Mouse (Mus musculus) ES-Bruce4 (cell line): ENCODE results near the gene Lrba. TPM values are rescaled to one million over a fixed set of nuclear protein-coding genes. Genes with fewer than 3 reads are reported as not detected.

Source experiments
- H3K27ac ChIP-seq: 2 replicates; pipeline ENCODE4 v1.5.1; 2012; ENCODE audit warnings: low read length, inconsistent platforms; ENCODE audit not compliant: insufficient read depth
- H3K27me3 ChIP-seq: 2 replicates; pipeline ENCODE4 v1.6.1; 2012; ENCODE audit warnings: mild to moderate bottlenecking, low read length, inconsistent platforms; ENCODE audit not compliant: control insufficient read depth, poor library complexity, insufficient read depth, severe bottlenecking
- H3K36me3 ChIP-seq: 2 replicates; pipeline ENCODE4 v1.6.1; 2012; ENCODE audit warnings: inconsistent platforms, mild to moderate bottlenecking, low read length, moderate library complexity; ENCODE audit not compliant: control insufficient read depth, poor library complexity, insufficient read depth, severe bottlenecking
- H3K4me1 ChIP-seq: one replicate; pipeline ENCODE4 v1.8.1; 2011; ENCODE audit warnings: low read length; ENCODE audit not compliant: control insufficient read depth, insufficient read depth
- H3K4me3 ChIP-seq: 2 replicates; pipeline ENCODE4 v1.5.1; 2011; ENCODE audit warnings: low read depth, mild to moderate bottlenecking, low read length
- H3K9ac ChIP-seq: 2 replicates; pipeline ENCODE4 v1.6.1; 2012; ENCODE audit warnings: low read depth, mild to moderate bottlenecking, inconsistent platforms; ENCODE audit not compliant: poor library complexity, severe bottlenecking
- H3K9me3 ChIP-seq: replicated peaks from 2 replicates; pipeline ENCODE4 v1.6.1; 2012; ENCODE audit warnings: mild to moderate bottlenecking, low read length, inconsistent platforms; ENCODE audit not compliant: control insufficient read depth, poor library complexity, insufficient read depth, severe bottlenecking
- CTCF ChIP-seq: IDR thresholded peaks from one replicate; pipeline ENCODE4 v1.8.1; 2011; ENCODE audit warnings: low read depth, low read length
- EP300 ChIP-seq: IDR thresholded peaks from 2 replicates; pipeline ENCODE4 v1.6.1; 2011; ENCODE audit warnings: low read depth, low read length; ENCODE audit not compliant: insufficient read depth
- POLR2A ChIP-seq: IDR thresholded peaks from one replicate; pipeline ENCODE4 v1.8.1; 2011; ENCODE audit warnings: low read length; ENCODE audit not compliant: insufficient read depth
- polyA plus RNA-seq: library from polyadenylated mRNA; stranded (reverse); fragments of >200 nt; gene quantifications from 2 replicates; pipeline ENCODE4 v1.2.4, GENCODE M21; 2011; ENCODE audit warnings: low read depth; ENCODE audit not compliant: missing spikeins, insufficient read depth, insufficient read length

Lrba gene
- polyA plus RNA-seq, 1 experiment: 24.5 TPM

- Histone ChIP-seq H3K9ac (no peak overlapping the region), H3K36me3 (no peaks in the 10 kb centered on the region), H3K4me1 (no peaks in the 10 kb centered on the region), H3K27me3 (no peaks in the 10 kb centered on the region), H3K27ac (no peak overlapping the region), H3K4me3 (no peak overlapping the region), H3K9me3 (no peaks in the 10 kb centered on the region)
- TF ChIP-seq CTCF: no peak
- TF ChIP-seq POLR2A: no peak
- TF ChIP-seq EP300: no peak
Observed at GRCm38 (mm10) chr3:86793720-86794191, 569.3 kb downstream of the Lrba start.

DNA sequence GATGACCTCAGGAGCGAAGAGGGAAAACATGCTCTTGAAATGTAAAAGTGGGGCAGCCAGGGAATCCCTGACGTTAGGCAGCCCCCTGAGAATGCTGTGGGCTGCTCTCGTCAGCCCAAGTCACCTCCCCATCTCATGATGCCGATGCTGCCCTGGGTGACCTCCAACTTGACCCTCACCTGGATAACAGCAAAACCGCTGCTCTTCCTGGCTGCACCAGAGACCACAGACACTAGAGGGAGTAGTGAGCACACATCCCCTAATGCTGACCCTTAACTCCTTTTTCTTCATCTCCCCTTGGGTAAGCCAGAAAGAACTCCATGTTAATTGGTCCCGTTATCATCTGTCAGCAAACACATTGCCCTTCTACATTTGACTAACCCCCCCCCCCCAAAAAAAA is 572.2 kb downstream of the Lrba start:
- H3K9me3 ChIP-seq: no peaks in the 10 kb centered on the region
- no peaks in the 10 kb centered on the region for H3K4me1 ChIP-seq
- no peaks in the 10 kb centered on the region for H3K36me3 ChIP-seq
- H3K9ac ChIP-seq: no peak overlapping the region
- TF ChIP-seq POLR2A: no peak
- peak; percentile 77 for TF ChIP-seq CTCF
- no peak overlapping the region for H3K27ac ChIP-seq
- H3K27me3 ChIP-seq: no peaks in the 10 kb centered on the region
- H3K4me3 ChIP-seq: peak overlapping the region; percentile 35; the same call in 1 of the 2 replicates

GRCm38 (mm10) chr3:86797871-86798460 is 573.5 kb downstream of the Lrba start:
- no peaks in the 10 kb centered on the region for H3K36me3 ChIP-seq
- no peaks in the 10 kb centered on the region for H3K4me1 ChIP-seq
- H3K9ac ChIP-seq: no peak overlapping the region
- TF ChIP-seq POLR2A (no peak), CTCF (no peak)
- H3K27ac ChIP-seq: no peak overlapping the region
- no peaks in the 10 kb centered on the region for H3K9me3 ChIP-seq
- H3K4me3 ChIP-seq: no peak overlapping the region
- H3K27me3 ChIP-seq: no peaks in the 10 kb centered on the region

GRCm38 (mm10) chr3:86799041-86799440 is 574.6 kb downstream of the Lrba start:
- Histone ChIP-seq H3K9ac (no peak overlapping the region), H3K27ac (no peak overlapping the region), H3K4me3 (no peak overlapping the region), H3K36me3 (no peaks in the 10 kb centered on the region), H3K9me3 (no peaks in the 10 kb centered on the region), H3K4me1 (no peaks in the 10 kb centered on the region), H3K27me3 (no peaks in the 10 kb centered on the region)
- TF ChIP-seq POLR2A: no peak

- Histone ChIP-seq H3K9ac (no peak overlapping the region), H3K27me3 (no peaks in the 10 kb centered on the region), H3K4me1 (no peaks in the 10 kb centered on the region), H3K36me3 (no peaks in the 10 kb centered on the region), H3K9me3 (no peaks in the 10 kb centered on the region), H3K27ac (no peak overlapping the region), H3K4me3 (no peak overlapping the region)
- TF ChIP-seq POLR2A (no peak), CTCF (no peak), EP300 (no peak)
Observed at GRCm38 (mm10) chr3:86800841-86801240, 576.4 kb downstream of the Lrba start.

DNA sequence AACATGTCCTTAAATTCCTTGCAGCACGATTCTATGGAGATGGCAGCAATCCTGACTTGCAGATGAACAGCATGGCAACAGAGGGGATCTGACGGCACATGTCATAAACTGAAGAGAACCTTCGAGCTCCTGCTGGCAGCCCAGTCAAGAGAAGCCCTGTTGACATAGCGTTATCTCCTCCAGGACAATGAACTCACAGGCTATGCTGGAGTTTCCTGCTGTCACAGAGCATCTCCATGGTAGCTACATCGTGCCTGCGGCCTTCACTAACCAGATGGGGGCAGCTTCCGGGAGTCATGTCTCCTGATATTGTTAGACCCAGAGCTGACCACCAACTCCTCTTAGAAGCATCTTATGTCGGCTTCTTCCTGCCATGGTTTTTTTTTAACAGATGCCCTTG is 578.3 kb downstream of the Lrba start:
- no peak overlapping the region for H3K27ac ChIP-seq
- no peak for TF ChIP-seq CTCF
- no peak for TF ChIP-seq POLR2A
- no peak for TF ChIP-seq EP300
- H3K4me3 ChIP-seq: no peak overlapping the region
- no peaks in the 10 kb centered on the region for H3K4me1 ChIP-seq
- no peaks in the 10 kb centered on the region for H3K9me3 ChIP-seq
- H3K27me3 ChIP-seq: no peaks in the 10 kb centered on the region
- H3K9ac ChIP-seq: no peak overlapping the region
- H3K36me3 ChIP-seq: no peaks in the 10 kb centered on the region
